Mouse (Mus musculus) pancreas, adult 10 weeks (tissue): ENCODE results near the gene Tmprss2. TPM values are rescaled to one million over a fixed set of nuclear protein-coding genes. Genes with fewer than 3 reads are reported as not detected.

ENCODE experiments used
- polyA plus RNA-seq: library from polyadenylated mRNA; stranded (reverse); fragments of 350-450 nt; fragmentation: Illumina TruSeq; extraction: RNeasy Lipid Tissue Mini Kit (QIAGEN cat#74804); gene quantifications from one replicate; pipeline ENCODE4 v1.2.3, GENCODE M21; 2015; ENCODE audit warnings: low read depth, low replicate concordance; ENCODE audit not compliant: insufficient read depth

The Tmprss2 gene
- 3.7 TPM for polyA plus RNA-seq

GRCm38 (mm10) chr16:97610939-97611338 lies at the start of gene Tmprss2:
Gene Tmprss2, minus strand, starts transcription at chr16:97611195.

Other genes with a start within 250 kb of the Tmprss2 start
- not detected for gene Mx1, start 148.3 kb downstream of the Tmprss2 start, polyA plus RNA-seq
- not detected for gene Fam3b, start 96.4 kb downstream of the Tmprss2 start, polyA plus RNA-seq
- gene Ripk4, start 152.6 kb upstream of the Tmprss2 start, polyA plus RNA-seq = 2.3 TPM
- gene Prdm15, start 240.7 kb upstream of the Tmprss2 start, polyA plus RNA-seq = 5.6 TPM